Mouse (Mus musculus) spleen, adult 10 weeks (tissue): ENCODE measurements around the gene Mtf1. TPM values are rescaled to one million over a fixed set of nuclear protein-coding genes. Genes with fewer than 3 reads are reported as not detected.

Source experiments
- polyA plus RNA-seq: library from polyadenylated mRNA; stranded (reverse); fragments of 350-450 nt; fragmentation: Illumina TruSeq; extraction: RNeasy Lipid Tissue Mini Kit (QIAGEN cat#74804); gene quantifications from one replicate; pipeline ENCODE4 v1.2.3, GENCODE M21; 2015; ENCODE audit warnings: low replicate concordance; ENCODE audit not compliant: insufficient read depth

Mtf1 gene
- 26.3 TPM for polyA plus RNA-seq

GRCm38 (mm10) chr4:124801552-124802308 is at the start of gene Mtf1:
Gene Mtf1 (plus strand): TSS chr4:124802104.

GRCm38 (mm10) chr4:124850261-124850913 is 48.5 kb downstream of the Mtf1 start, which contains the start of gene Yrdc:
Gene Yrdc (plus strand): TSS chr4:124850679.

DNA sequence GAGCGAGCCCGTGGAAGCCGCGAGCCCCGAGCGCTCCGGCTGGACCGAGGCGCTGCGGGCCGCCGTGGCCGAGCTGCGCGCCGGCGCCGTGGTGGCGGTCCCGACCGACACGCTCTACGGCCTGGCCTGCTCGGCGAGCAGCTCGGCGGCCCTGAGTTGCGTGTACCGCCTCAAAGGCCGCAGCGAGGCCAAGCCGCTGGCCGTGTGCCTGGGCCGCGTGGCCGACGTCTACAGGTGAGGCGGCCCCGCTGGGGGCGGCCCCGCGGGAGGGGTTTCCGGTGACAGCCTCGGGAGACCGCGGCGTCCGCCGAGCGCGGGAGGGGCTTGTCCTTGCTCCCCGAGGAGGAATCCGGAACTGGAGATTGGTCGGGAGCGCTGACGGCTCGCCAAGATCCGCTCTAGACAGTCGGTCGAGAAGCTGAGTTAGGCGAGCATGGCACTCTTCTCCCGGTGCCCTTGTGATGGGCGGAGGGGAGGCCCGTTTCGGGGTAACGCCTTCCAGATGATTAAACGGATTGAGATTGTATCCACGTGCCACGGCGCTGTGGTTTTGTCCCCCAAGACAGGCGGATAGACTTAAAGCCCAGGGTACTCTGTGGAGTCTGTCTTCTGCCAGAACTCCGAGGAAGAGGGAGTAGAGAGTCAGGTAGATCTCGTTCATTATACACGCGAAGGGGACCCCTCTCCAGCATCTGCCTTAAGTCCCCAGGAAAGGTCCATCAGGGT is 49.2 kb downstream of the Mtf1 start, which contains the start of gene 1110065P20Rik:
1110065P20Rik (minus strand) TSS at position 264 of the 726 bp plus-strand sequence.

GRCm38 (mm10) chr4:124861283-124862188 is 59.6 kb downstream of the Mtf1 start, which contains the start of gene Maneal:
Gene Maneal (minus strand): TSS chr4:124862171.

GRCm38 (mm10) chr4:124880599-124880998 is 78.7 kb downstream of the Mtf1 start, which contains the start of gene Epha10:
Gene Epha10 (plus strand): TSS chr4:124880899.

Other genes starting within 250 kb of the Mtf1 start
- gene 3100002H09Rik, start 191.3 kb upstream of the Mtf1 start, polyA plus RNA-seq = not detected
- gene Pou3f1, start 145.3 kb upstream of the Mtf1 start, polyA plus RNA-seq = not detected
- gene Utp11, start 108.5 kb upstream of the Mtf1 start, polyA plus RNA-seq = 44.3 TPM
- gene Fhl3, start 101.4 kb upstream of the Mtf1 start, polyA plus RNA-seq = 6.0 TPM
- 81.0 TPM for gene Sf3a3, start 87.3 kb upstream of the Mtf1 start, polyA plus RNA-seq
- 61.5 TPM for gene Inpp5b, start 60.3 kb upstream of the Mtf1 start, polyA plus RNA-seq
- 44.9 TPM for gene Yrdc, start 48.6 kb downstream of the Mtf1 start, polyA plus RNA-seq
- gene 1110065P20Rik, start 49.1 kb downstream of the Mtf1 start, polyA plus RNA-seq = 3.5 TPM
- 0.40 TPM for gene Maneal, start 60.1 kb downstream of the Mtf1 start, polyA plus RNA-seq
- gene Epha10, start 78.8 kb downstream of the Mtf1 start, polyA plus RNA-seq = not detected
- gene 9930104L06Rik, start 134.9 kb downstream of the Mtf1 start, polyA plus RNA-seq = 27.9 TPM
- gene Cdca8, start 137.2 kb downstream of the Mtf1 start, polyA plus RNA-seq = 24.0 TPM
- gene Rspo1, start 184.3 kb downstream of the Mtf1 start, polyA plus RNA-seq = 1.9 TPM
- 109 TPM for gene Gnl2, start 214.5 kb downstream of the Mtf1 start, polyA plus RNA-seq